22 mouse cellular contexts compared by ENCODE assay signal in genomic region chr7:55938341-55938740, GRCm38 (mm10). TPM values are rescaled to one million over a fixed set of nuclear protein-coding genes. Genes with fewer than 3 reads are reported as not detected.
A peak's percentile ranks its signal among the peaks of the same experiment; 100 is the strongest.
DNase-seq lines count a peak whose midpoint lies in the region; ATAC-seq and TF ChIP-seq lines count a peak whose summit lies in the region.
"Had no signal": no experiment of that assay in that cellular context is flagged by ENCODE, and none has a peak within 500 bp of the region (broad histone marks: within the 10 kb centered on the region; RNA-seq: fewer than 3 reads in every experiment).

No protein-coding gene starts in this region.

- peak; percentile 28 for DNase-seq in heart, adult 11 months
- DNase-seq in heart, adult 8-10 months (ENCODE audit: low spot score), result no peak
- DNase-seq in lung, postnatal 0 days (ENCODE audit: low spot score), result peak; percentile 12
- no peak for DNase-seq in lung, postnatal 25 days (ENCODE audit: low spot score)
- DNase-seq in T-cell, adult 2 months (ENCODE audit: low spot score), result no peak
- DNase-seq: adrenal gland, adult 8-10 months; adrenal gland, postnatal 14 days; adrenal gland, postnatal 36 days; cerebellum, adult 11-12 months; cerebellum, adult 2 months; cerebellum, adult 9-10 months; cerebellum, postnatal 10 days; cerebellum, postnatal 25 days; forebrain, postnatal 0 days had no signal

- no peaks in the 10 kb centered on the region for H3K27me3 ChIP-seq in lung, postnatal 0 days (replicated peaks; ENCODE audit: insufficient read depth, low read length)
- H3K27me3 ChIP-seq: CH12.LX; embryonic facial prominence, embryonic 12.5 days; forebrain, embryonic 13.5 days; forebrain, embryonic 15.5 days had no signal

- H3K9me3 ChIP-seq in lung, postnatal 0 days (ENCODE audit: low read length), result no peaks in the 10 kb centered on the region
- H3K9me3 ChIP-seq: embryonic facial prominence, embryonic 10.5 days; embryonic facial prominence, embryonic 12.5 days; forebrain, embryonic 13.5 days; forebrain, embryonic 15.5 days; G1E had no signal

- no peak overlapping the region for H3K4me2 ChIP-seq in lung, postnatal 0 days (replicated peaks; ENCODE audit: low read depth, low read length)
- H3K4me2 ChIP-seq: embryonic facial prominence, embryonic 12.5 days; forebrain, embryonic 13.5 days; forebrain, embryonic 15.5 days had no signal

- no peak for TF ChIP-seq CTCF in lung, postnatal 0 days (IDR thresholded peaks at IDR 0.05)

- no peaks in the 10 kb centered on the region for H3K4me1 ChIP-seq in lung, postnatal 0 days (ENCODE audit: insufficient read depth, low read depth, low read length)
- H3K4me1 ChIP-seq: embryonic facial prominence, embryonic 10.5 days; embryonic facial prominence, embryonic 12.5 days; forebrain, embryonic 13.5 days; forebrain, embryonic 15.5 days had no signal

- H3K36me3 ChIP-seq in lung, postnatal 0 days (ENCODE audit: insufficient read depth, low read length), result no peaks in the 10 kb centered on the region

- H3K4me3 ChIP-seq in lung, postnatal 0 days (ENCODE audit: low read depth, low read length), result no peak overlapping the region
- H3K4me3 ChIP-seq: embryonic facial prominence, embryonic 10.5 days; embryonic facial prominence, embryonic 12.5 days; forebrain, embryonic 13.5 days; forebrain, embryonic 15.5 days had no signal

- 73% methylated on average over 4 of the region's 4 CpGs for WGBS in lung, postnatal 0 days

- no peak overlapping the region for H3K9ac ChIP-seq in lung, postnatal 0 days (replicated peaks; ENCODE audit: low read depth)
- H3K9ac ChIP-seq: embryonic facial prominence, embryonic 12.5 days; forebrain, embryonic 13.5 days; forebrain, embryonic 15.5 days; forebrain, postnatal 0 days had no signal

- ATAC-seq in lung, postnatal 0 days, result no peak
- ATAC-seq: activated CD4-positive, CD25-positive, alpha-beta regulatory T cell, adult 4 months; CD4-positive, CD25-positive, alpha-beta regulatory T cell, adult 4 months; forebrain, embryonic 13.5 days; forebrain, embryonic 15.5 days; forebrain, postnatal 0 days had no signal

- H3K27ac ChIP-seq in lung, postnatal 0 days (ENCODE audit: low read length), result no peak overlapping the region
- H3K27ac ChIP-seq: embryonic facial prominence, embryonic 10.5 days; embryonic facial prominence, embryonic 12.5 days; forebrain, embryonic 13.5 days; forebrain, embryonic 15.5 days had no signal

- no peak for TF ChIP-seq EP300 in lung, postnatal 0 days (IDR thresholded peaks at IDR 0.05)

RNA-seq across cellular contexts. Expression of gene Nipa2, which starts 23.9 kb away (rescaled TPM):
- 10 to 100 TPM; 31.8 to 36.3 (median 33.3) TPM for total RNA-seq in heart, adult 8-10 months (2022)
- 36.0 and 40.2 TPM in 2 replicates for polyA plus RNA-seq in lung, postnatal 0 days (2015; fragmentation: Nextera tagmentation; extraction: Ambion mirVana)

Comparison
In these comparisons a context has a peak if more than half of its experiments do, and no peak if none do; other contexts are left out.
1. DNase-seq: peak in heart, adult 11 months (single experiment) and lung, postnatal 0 days (single experiment); none in heart, adult 8-10 months (single experiment), lung, postnatal 25 days (single experiment) and T-cell, adult 2 months (single experiment).